Mouse (Mus musculus): Measurements from ENCODE around the gene Atl3.

The Atl3 gene

GRCm38 (mm10) chr19:7493352-7494186 lies at the start of gene Atl3:
Gene Atl3 (plus strand): TSS chr19:7494040.
- CTCF ChIA-PET = interaction anchor here (0.5 to 0.9 kb wide), 2 partner anchors 12 to 124 kb away, joined by 4 read pairs; no protein-coding TSS in a partner anchor

- CTCF ChIA-PET = no interaction called here
Measured at GRCm38 (mm10) chr19:7445105-7445504, 48.7 kb upstream of the Atl3 start.

DNA sequence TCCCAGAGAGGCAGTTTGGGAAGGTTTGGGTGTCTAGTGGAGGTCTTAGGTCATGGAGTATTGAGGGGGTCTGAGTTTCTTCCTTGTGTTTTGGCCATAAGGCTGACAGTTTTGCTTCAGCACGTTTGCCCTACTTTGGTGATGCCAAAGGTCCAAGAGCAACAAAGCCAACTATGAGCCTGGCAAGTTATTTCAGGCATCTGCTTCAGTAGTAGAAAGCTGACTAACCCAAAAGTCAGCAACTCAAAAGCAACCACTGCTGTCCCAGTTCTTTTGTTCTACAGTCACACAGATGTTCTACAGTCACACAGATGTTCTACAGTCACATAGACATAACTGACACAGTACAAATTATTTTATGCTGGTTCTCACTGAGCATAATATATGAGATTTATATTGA lies 48.2 kb upstream of the Atl3 start:
- CTCF ChIA-PET = no interaction called here

GRCm38 (mm10) chr19:7456803-7457202 lies 37.0 kb upstream of the Atl3 start:
- CTCF ChIA-PET = no interaction called here

GRCm38 (mm10) chr19:7458901-7459300 lies 34.9 kb upstream of the Atl3 start:
- CTCF ChIA-PET = no interaction called here

DNA sequence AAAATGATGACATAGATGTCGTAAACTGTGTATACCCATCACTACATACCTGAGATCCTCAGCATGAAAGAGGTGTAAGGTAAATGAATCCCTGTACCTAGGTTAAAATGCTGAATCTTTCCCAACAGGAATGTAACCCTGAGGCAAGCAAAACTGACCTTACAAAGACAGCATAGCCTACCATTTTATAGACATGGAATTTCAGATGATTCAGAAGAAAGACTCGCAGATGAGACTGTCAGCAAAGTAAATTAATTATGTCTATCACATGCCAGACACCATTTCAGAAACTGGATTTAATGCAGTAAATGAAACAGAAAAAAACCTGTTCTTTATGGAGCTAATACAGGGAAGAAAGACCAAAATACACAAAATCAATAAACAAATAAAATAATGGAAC lies 34.5 kb upstream of the Atl3 start:
- CTCF ChIA-PET = no interaction called here

DNA sequence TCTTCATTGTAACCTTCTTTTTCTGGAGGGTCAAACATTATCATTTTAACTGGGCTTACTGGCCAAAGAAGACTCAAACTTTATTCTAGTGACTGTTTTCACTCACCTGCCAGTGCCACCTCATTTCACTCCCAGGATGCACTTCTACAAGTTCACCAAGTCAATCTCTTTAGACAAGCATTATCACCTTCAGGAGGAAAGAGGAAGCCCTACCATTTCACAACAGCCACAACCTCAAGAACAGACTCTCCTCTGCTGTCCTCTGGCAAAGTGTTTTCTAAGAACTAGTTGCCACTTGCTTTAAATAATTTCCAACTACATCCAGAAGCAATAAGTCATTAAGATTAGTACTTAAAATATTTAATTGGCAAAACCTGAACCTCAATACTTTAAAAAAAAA lies 25.9 kb upstream of the Atl3 start:
- CTCF ChIA-PET = interaction anchor here (0.5 to 0.7 kb wide), 2 partner anchors 19 to 166 kb away, joined by 3 to 13 read pairs; no protein-coding TSS in a partner anchor

- CTCF ChIA-PET = interaction anchor here (0.6 kb wide), 1 partner anchor 26 kb away, joined by 4 read pairs; no protein-coding TSS in a partner anchor
Measured at GRCm38 (mm10) chr19:7470643-7471042, 23.2 kb upstream of the Atl3 start.

- CTCF ChIA-PET = no interaction called here
Measured at GRCm38 (mm10) chr19:7479751-7480248, 14.0 kb upstream of the Atl3 start.

DNA sequence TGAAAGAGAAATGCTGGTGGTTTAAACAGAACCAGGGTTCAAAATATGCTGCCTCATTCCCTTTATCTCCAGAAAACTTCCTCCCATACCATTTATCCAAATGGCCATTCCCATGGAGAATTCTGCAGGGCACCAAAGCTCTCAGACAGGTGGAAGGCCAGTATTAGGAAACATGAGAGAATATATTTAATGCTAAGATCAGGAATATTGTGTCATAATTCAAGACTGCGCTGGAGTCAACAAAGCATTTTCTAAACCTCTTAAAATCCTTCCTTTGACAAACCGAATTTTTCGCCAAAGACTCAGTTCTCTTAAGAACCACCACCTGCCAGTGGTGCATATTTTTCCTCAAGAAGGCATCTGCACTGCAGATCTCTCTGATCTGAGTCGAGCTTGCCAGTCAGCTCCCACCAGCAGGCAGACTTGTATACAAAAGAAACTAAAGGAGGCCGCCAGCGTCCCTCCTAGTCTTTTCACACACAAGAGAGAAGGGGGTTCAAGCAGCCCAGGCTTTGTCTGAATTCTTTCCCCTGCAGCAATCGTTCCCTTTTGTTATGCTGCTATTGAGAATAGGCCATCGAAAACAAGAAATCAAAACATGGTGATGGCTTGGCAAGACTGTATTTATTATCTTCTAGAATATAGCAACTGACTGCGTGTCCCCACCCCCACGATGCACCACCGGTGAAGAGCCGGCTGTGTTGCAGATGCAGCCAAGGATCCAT lies 12.1 kb upstream of the Atl3 start:
- CTCF ChIA-PET = interaction anchor here (0.6 to 1.0 kb wide), 3 partner anchors 12 to 45 kb away, joined by 4 to 15 read pairs (median 7); no protein-coding TSS in a partner anchor

- CTCF ChIA-PET = interaction anchor here (0.6 to 0.7 kb wide), 2 partner anchors 14 to 45 kb away, joined by 7 to 15 read pairs; no protein-coding TSS in a partner anchor
Measured at GRCm38 (mm10) chr19:7482266-7482598, 11.6 kb upstream of the Atl3 start.

- CTCF ChIA-PET = interaction anchor here (0.7 kb wide), 1 partner anchor 219 kb away, joined by 3 read pairs; no protein-coding TSS in a partner anchor
Measured at GRCm38 (mm10) chr19:7482599-7483511, 11.0 kb upstream of the Atl3 start, which contains the start of gene Rtn3. Gene Rtn3 (minus strand): TSS chr19:7483281.

DNA sequence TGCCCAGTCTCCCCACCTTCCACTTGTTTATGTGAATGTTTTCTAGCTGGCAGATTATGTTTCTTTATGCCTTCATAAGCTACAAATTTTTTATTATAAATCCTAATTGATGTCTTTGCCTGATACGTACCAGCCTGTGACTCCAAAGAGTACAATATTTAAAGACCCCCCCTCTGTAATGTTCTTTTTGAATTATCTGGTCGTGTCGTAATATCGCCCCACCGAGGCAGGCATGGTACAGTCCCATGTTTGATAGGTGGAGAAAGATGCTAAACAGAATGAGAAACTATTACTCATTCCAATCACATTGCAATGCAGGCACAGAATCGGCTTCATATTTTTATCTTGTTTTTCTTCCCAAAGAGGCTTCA lies 10.3 kb upstream of the Atl3 start:
- CTCF ChIA-PET = interaction anchor here (0.7 kb wide), 1 partner anchor 219 kb away, joined by 3 read pairs; no protein-coding TSS in a partner anchor

DNA sequence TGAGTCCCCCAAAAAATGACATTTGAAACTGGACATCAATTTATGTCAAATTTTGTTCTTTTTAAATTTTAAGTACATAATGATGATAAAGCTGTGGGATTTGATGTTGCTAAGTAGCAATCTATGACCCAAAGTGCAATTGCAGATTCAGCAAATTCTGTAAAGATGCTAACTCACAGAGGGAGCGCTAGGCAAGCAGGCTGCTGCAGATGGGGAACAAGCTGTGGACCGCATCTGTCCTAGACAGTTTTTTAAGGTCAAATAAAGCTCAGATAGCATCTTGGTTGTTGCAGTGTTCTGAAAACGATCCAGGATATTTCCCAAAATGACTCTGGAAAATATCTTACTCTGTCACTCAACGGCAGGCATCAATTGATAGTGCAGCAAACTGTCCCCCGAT lies 9.8 kb upstream of the Atl3 start:
- CTCF ChIA-PET = no interaction called here

- CTCF ChIA-PET = no interaction called here
Measured at GRCm38 (mm10) chr19:7487680-7488079, 6.2 kb upstream of the Atl3 start.

- CTCF ChIA-PET = no interaction called here
Measured at GRCm38 (mm10) chr19:7491960-7492359, 1.9 kb upstream of the Atl3 start.

DNA sequence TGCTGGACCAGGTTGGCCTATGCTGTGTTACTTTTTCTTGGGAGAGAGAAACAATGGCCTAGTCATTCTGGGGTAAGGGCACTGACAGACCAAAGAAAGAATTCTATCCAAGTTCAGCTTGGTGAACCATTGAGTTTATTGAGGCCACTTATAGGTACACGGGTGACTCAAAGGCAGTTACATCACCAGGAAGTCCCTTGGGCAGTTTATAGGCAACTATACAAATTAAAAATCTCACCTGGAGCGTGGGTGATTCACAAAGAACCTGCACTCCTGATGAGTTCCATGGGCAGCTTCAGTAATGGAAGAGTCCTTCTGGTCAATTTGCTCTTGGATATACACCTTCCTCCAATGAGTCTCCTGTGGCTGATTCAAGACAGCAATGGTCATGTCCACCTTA lies 1.2 kb upstream of the Atl3 start:
- CTCF ChIA-PET = interaction anchor here (0.9 kb wide), 1 partner anchor 11 kb away, joined by 4 read pairs; no protein-coding TSS in a partner anchor

DNA sequence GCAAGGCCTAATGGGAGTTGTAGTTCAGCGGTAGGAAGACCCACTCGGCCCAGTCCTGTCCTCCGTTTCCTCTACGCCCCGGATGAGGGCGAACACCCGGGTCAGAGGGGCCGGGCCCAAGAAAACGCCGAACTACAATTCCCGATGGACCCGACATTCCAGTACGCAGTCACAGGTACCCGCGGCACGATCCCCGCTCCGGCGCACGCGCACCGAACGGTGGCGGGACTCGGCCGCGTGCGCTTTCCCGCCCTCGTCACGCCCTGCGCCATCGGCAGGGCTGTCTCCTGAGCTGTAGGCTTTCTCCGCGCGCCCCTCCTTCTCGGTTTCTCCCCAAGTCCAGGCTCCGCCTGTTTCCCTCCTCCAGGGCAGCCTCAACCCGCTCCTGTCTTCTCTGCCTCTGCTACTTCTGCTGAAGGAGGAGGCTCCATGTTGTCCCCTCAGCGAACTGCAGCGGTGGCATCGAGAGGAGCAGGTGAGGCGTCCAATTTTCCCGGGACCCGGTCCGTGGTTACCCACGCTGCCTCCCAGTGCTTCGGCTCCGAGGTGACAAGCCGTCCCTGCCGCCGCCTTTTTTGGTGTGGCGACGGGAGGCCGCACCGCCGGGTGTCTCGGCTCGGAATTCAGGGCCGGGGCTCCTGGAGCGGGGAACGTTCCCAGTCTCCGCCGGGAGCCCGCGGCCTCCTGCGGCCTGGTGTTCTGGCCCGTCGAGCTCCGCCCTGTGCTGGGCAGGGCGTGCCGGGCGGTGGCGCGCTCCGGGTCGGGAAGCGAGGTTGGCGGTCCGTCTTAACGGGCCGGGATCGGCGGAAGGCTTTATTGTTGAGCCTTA lies 561 bp downstream of the Atl3 start:
- CTCF ChIA-PET = no interaction called here

- CTCF ChIA-PET = no interaction called here
Measured at GRCm38 (mm10) chr19:7495221-7496038, 1.6 kb downstream of the Atl3 start.

DNA sequence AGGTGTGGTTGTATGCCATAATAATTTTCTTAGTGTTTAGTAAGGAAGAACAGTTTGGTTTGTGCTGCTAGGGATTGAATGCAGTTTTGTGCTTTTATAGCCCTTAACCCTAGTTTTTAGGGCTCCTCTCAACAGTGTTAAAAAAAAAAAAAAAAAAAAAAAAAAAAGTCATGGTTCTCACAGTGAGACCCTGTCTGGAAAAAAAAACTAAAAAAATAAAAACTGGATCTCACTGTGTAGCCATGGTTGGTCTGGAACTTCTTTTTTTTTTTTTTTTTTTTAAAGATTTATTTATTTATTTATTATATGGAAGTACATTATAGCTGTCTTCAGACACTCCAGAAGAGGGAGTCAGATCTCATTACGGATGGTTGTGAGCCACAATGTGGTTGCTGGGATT lies 2.2 kb downstream of the Atl3 start:
- CTCF ChIA-PET = interaction anchor here (0.6 kb wide), 1 partner anchor 20 kb away, joined by 4 read pairs; no protein-coding TSS in a partner anchor

All from spleen, embryonic (tissue).